Mouse (Mus musculus): Measurements from ENCODE around the gene Fbxw9.

Fbxw9 gene

GRCm38 (mm10) chr8:85059879-85060616, at the start of gene Fbxw9:
Gene Fbxw9 (plus strand): TSS chr8:85060055.
- peak; percentile 52 for DNase-seq (ENCODE audit: extremely low read depth, low read depth)

DNA sequence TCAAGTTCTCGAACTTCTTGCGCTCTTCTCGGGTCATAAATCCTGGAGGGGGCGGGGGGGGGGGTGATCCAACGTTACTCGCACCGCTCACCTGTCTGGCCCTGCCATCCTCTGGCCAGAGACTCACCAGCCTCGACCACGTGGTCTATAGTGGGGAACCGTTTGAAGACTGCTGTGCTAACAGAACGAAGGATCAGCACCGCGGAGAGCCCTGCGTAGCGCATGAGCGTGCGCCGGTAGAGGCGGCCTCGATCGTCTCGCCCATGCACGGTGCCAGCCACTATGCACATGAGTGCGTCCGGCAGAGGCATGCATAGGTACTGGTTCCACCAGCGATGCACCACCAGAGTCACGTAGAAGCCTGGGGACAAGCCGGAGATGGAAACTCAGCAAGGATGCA, 48.6 kb upstream of the Fbxw9 start:
- no peak for DNase-seq (ENCODE audit: extremely low read depth, low read depth)

GRCm38 (mm10) chr8:85013230-85013840, 46.5 kb upstream of the Fbxw9 start:
- DNase-seq (ENCODE audit: extremely low read depth, low read depth), result no peak

GRCm38 (mm10) chr8:85014431-85014830, 45.4 kb upstream of the Fbxw9 start, which contains the start of gene Best2:
Gene Best2 (minus strand): TSS chr8:85014531.
- no peak for DNase-seq (ENCODE audit: extremely low read depth, low read depth)

- no peak for DNase-seq (ENCODE audit: extremely low read depth, low read depth)
Measured at GRCm38 (mm10) chr8:85016724-85017123, 43.1 kb upstream of the Fbxw9 start.

- no peak for DNase-seq (ENCODE audit: extremely low read depth, low read depth)
Measured at GRCm38 (mm10) chr8:85017209-85017608, 42.6 kb upstream of the Fbxw9 start.

GRCm38 (mm10) chr8:85021514-85022055, 38.3 kb upstream of the Fbxw9 start:
- DNase-seq (ENCODE audit: extremely low read depth, low read depth), result no peak

GRCm38 (mm10) chr8:85023846-85024245, 36.0 kb upstream of the Fbxw9 start:
- DNase-seq (ENCODE audit: extremely low read depth, low read depth), result no peak

DNA sequence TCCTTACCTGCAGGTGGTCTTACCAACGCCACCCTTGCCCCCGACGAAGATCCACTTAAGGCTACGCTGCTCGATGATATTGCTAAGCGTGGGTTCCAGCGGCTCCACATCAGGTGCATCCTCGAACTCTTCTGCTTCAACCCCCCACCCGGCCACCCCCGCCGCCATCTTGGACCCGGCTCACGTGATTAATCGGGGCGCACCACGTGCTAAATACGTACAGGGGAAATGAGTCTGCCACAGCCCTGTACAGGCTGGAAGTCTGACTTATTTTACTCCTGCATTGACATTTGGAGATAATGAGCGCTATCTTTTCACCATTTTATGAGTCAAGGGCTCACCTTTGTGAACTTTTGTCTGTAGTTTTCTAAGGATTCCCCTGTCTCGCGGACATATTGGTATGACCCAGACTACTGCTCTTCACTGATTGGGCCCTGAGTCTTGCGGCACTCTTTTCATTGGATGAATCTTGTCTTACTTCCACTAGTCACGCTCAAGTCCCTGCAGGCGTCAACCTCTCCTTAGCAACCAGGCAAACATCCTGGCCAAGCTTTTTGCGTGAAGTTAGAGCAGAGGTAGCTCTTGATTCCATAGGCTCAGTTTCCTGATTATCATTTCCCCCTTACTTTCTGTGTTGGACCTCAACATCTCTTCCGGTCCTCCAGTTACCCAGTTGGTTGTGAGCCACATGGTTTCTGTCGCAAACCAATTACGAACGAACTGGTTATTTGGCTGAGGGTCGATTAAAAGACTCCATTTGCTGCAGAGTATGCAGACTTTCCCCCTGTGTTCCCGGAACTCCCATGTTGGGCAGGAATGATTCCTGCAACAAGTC, 34.5 kb upstream of the Fbxw9 start, which contains the start of gene Asna1:
TSS of gene Asna1 (minus strand) at position 184 of the 835 bp plus-strand sequence.
- peak; percentile 99 for DNase-seq (ENCODE audit: extremely low read depth, low read depth)

- DNase-seq (ENCODE audit: extremely low read depth, low read depth), result peak; percentile 89
Measured at GRCm38 (mm10) chr8:85026670-85027515, 33.0 kb upstream of the Fbxw9 start, which contains the start of gene Trir. Gene Trir (plus strand): TSS chr8:85026823.

DNA sequence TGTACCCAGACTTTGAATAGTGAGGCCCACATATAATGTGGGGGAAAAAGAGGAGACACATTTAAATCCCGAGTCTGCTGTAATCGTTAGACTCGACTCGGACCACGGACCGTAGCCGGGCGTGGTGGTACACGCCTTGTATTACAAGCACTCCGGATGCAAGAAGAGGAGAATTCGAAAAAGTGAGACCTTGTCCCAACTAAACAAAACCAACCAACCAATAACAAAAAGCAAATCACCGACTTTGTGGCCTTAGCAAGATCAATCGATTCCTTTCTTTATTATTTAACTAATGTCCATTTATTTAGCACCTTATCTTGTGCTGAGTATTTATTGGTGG, 32.4 kb upstream of the Fbxw9 start:
- no peak for DNase-seq (ENCODE audit: extremely low read depth, low read depth)

DNA sequence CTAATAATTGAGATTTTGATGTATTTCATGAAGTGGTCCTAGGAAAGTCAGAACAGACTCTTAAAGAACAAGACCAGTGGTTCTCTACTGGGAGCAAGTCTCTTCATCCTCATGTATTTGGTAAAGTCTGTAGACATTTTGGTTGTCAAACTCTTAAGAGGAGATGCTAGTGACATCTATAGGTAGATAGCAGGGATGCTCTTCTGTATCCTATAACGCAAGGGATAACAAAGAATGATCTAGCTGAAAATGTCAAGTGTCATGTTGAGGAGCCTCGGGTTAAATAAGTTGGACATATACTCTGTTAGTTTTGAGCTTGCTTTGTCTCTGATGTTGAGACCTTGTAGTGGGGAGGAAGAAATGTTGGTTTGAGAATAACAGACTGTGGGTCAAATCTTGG, 31.9 kb upstream of the Fbxw9 start:
- no peak for DNase-seq (ENCODE audit: extremely low read depth, low read depth)

DNA sequence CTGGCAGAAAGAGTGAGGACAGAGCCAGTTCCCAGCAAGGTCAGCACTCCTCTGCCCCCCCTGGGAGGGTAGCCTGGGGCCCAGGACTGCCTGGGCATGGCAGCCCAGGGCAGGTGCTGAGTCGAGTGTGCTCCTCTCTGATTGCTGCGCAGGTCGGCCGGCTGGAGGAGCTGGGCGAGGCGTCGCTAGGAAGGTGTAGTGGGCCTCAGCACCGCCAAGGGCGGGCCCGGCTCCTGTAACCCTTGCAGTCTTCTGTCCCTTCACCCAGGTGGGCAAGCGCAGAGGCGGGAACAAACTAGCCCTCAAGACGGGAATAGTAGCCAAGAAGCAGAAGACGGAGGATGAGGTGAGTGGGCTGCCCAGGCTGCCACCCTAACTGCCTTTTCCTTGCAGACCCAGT, 30.6 kb upstream of the Fbxw9 start:
- DNase-seq (ENCODE audit: extremely low read depth, low read depth), result no peak

DNA sequence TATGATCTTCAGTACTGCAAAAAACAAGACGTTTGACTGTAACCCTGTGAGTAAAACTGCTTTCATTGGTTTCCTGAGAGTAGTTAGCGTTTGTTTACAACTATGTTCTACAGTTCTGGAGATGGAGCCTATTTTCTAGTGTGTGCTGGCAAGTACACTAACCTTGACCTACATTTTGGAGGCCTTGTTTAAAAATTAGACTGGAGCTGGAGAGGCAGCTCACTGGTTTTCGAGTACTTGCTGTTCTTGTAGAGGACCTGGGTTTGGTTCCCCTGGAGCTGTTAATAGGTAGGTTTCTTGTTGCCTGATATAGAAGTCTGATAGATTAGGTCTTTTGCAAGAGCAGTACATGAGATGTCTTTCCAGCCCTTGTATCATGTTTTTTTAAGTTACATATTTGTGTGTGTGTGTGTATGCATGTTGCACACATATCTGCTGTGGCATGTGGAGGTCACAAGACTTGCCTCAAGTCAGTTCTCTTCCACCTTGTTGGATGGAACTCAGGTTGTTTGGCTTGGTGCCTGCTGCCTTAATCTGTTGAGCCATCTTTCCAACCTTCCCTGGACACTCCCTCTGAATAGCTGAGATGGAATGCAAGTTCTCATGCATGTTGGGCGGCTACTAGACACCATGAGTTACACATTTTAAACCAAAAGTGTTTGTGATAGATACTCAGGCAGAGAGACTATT, 27.1 kb upstream of the Fbxw9 start:
- DNase-seq (ENCODE audit: extremely low read depth, low read depth), result no peak

DNA sequence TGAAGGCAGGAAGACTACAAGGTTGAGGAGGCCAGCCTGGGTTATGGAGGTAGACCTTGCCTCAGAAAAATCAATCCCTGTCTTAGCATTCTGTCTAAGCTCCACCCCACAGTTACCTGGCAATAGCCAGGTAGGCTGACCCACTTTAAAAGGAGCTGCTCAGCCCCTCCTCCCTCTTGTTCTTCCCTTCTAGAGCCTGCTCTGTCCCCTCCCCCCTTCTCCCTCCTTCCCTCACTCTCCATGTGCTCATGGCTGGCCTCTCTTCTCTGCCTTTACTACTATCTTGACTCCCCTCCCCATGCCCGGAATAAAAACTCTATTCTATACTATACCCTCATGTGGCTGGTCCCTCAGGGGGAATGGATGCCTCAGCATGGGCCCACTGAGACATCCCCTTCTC, 26.0 kb upstream of the Fbxw9 start:
- no peak for DNase-seq (ENCODE audit: extremely low read depth, low read depth)

DNA sequence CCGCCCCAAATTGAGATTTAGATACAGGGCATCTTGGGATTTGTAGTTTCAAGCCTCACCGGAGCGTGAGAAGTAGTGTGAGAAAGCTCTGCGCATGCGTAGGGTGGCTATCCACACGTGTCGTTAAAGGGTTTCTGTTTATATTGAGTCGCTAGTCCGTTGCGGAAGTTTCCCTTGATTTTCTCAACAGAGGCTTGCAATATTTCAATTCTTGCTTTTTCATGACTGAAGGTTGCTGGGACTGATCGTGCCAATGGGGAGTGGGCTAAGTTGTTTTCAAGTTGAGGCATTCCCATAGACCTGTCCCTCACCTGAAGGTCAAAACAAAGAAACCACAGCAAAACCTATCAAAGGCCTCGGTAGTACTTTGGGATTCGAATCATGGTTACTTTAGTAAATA, 25.1 kb upstream of the Fbxw9 start:
- DNase-seq (ENCODE audit: extremely low read depth, low read depth), result peak; percentile 71

DNA sequence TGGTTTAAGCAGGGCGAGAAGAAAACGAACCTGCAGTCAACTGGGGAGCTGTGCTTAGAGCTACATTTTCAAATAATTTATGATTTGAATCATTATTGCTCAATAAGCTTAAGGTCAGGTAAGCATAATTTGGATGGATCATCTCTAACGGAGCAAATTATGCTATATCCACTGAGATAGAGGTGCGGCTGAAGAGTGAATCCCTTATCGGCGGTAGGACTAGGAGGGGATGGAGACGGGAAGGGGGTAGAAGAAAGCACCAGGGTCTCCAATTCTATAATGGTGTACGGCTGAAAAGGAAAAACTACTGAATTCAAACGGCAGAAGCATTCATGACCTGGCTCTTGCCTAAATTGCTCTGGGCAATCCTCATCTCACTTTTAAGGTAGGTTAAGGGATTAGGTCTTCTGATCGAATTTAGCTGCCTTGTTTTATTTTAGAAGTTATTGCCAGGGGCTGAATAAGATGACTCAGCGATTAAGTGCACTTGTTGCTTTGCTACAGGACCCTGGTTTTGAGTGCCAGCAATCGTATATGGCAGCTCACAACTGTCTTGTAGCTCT, 24.6 kb upstream of the Fbxw9 start:
- no peak for DNase-seq (ENCODE audit: extremely low read depth, low read depth)

DNA sequence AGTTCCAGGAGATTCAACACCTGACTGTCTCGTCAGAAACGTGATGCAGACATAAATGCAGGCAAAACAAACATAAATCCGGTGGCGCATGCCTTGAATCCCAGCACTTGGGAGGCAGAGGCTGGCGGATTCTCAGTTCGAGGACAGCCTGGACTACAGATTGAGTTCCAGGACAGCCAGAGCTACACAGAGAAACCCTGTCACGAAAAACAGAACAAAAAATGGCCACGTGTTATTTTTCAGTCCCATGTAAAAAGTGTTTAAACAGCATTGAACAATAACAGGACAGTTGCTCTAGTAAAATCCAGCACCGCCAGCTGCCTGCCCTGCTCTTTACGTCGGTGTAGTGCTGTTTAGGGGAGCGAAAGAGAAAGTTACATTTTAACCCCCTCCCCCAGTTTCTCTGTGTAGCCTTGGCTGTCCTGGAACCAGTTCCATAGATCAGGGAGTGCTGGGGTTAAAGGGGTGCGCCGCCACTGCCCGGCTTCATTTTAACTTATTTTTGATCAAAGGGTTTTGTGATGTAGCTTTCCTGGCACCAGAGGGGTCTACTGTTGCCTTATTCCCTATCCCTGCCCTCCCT, 24.0 kb upstream of the Fbxw9 start:
- peak; percentile 28 for DNase-seq (ENCODE audit: extremely low read depth, low read depth)

GRCm38 (mm10) chr8:85036381-85036717, 23.5 kb upstream of the Fbxw9 start:
- DNase-seq (ENCODE audit: extremely low read depth, low read depth), result no peak
